Mouse (Mus musculus): ENCODE measurements around the gene Gnaz. TPM values are rescaled to one million over a fixed set of nuclear protein-coding genes. Genes with fewer than 3 reads are reported as not detected.
A peak's percentile ranks its signal among the peaks of the same experiment; 100 is the strongest.

Gene Gnaz
- polyA plus RNA-seq, 1 experiment, result 4.6 TPM

- 60% methylated on average over 14 of the region's 14 CpGs for WGBS
- Histone ChIP-seq H3K4me3 (replicated peaks; ENCODE audit: extremely low read depth, low read depth, low read length) (no peak overlapping the region), H3K4me1 (ENCODE audit: control insufficient read depth, insufficient read depth, low read length) (no peaks in the 10 kb centered on the region)
- no peak for TF ChIP-seq CTCF (IDR thresholded peaks at IDR 0.05; ENCODE audit: insufficient read depth, low read length)
- no peak for TF ChIP-seq POLR2A (IDR thresholded peaks at IDR 0.05; ENCODE audit: borderline replicate concordance, extremely low read depth, low read depth, low read length)
- no peak for DNase-seq
These were observed 48.5 kb downstream of the Gnaz start for GRCm38 (mm10) chr10:75015465-75015864.

- WGBS, result 77% methylated on average over 4 of the region's 4 CpGs
These were observed 49.5 kb downstream of the Gnaz start for GRCm38 (mm10) chr10:75016481-75016880.

GRCm38 (mm10) chr10:75020271-75020670, 53.3 kb downstream of the Gnaz start:
- 50% methylated on average over 2 of the region's 2 CpGs for WGBS
- TF ChIP-seq CTCF (IDR thresholded peaks at IDR 0.05; ENCODE audit: insufficient read depth, low read length) (no peak), POLR2A (IDR thresholded peaks at IDR 0.05; ENCODE audit: borderline replicate concordance, extremely low read depth, low read depth, low read length) (no peak)
- Histone ChIP-seq H3K4me3 (replicated peaks; ENCODE audit: extremely low read depth, low read depth, low read length) (no peak overlapping the region), H3K4me1 (ENCODE audit: control insufficient read depth, insufficient read depth, low read length) (no peaks in the 10 kb centered on the region)
- peak; percentile 29 for DNase-seq

More at GRCm38 (mm10) chr10:75016481-75016880, 49.5 kb downstream of the Gnaz start:
- no peaks in the 10 kb centered on the region for H3K4me1 ChIP-seq (ENCODE audit: control insufficient read depth, insufficient read depth, low read length)
- TF ChIP-seq POLR2A (IDR thresholded peaks at IDR 0.05; ENCODE audit: borderline replicate concordance, extremely low read depth, low read depth, low read length) (no peak), CTCF (IDR thresholded peaks at IDR 0.05; ENCODE audit: insufficient read depth, low read length) (no peak)
- H3K4me3 ChIP-seq (replicated peaks; ENCODE audit: extremely low read depth, low read depth, low read length), result no peak overlapping the region
- DNase-seq, result no peak

GRCm38 (mm10) chr10:75021138-75021537, 54.2 kb downstream of the Gnaz start:
- H3K4me1 ChIP-seq (ENCODE audit: control insufficient read depth, insufficient read depth, low read length), result no peaks in the 10 kb centered on the region
- WGBS, result 11% methylated on average over 6 of the region's 6 CpGs
- peak; percentile 77 for DNase-seq
- TF ChIP-seq CTCF (IDR thresholded peaks at IDR 0.05; ENCODE audit: insufficient read depth, low read length) (peak; percentile 75), POLR2A (IDR thresholded peaks at IDR 0.05; ENCODE audit: borderline replicate concordance, extremely low read depth, low read depth, low read length) (no peak)
- H3K4me3 ChIP-seq (replicated peaks; ENCODE audit: extremely low read depth, low read depth, low read length), result no peak overlapping the region

GRCm38 (mm10) chr10:75026491-75026890, 59.5 kb downstream of the Gnaz start:
- 66% methylated on average over 8 of the region's 8 CpGs for WGBS
- no peak for TF ChIP-seq POLR2A (IDR thresholded peaks at IDR 0.05; ENCODE audit: borderline replicate concordance, extremely low read depth, low read depth, low read length)
- TF ChIP-seq CTCF (IDR thresholded peaks at IDR 0.05; ENCODE audit: insufficient read depth, low read length), result no peak
- Histone ChIP-seq H3K4me3 (replicated peaks; ENCODE audit: extremely low read depth, low read depth, low read length) (no peak overlapping the region), H3K4me1 (ENCODE audit: control insufficient read depth, insufficient read depth, low read length) (no peaks in the 10 kb centered on the region)
- no peak for DNase-seq

- no peaks in the 10 kb centered on the region for H3K4me1 ChIP-seq (ENCODE audit: control insufficient read depth, insufficient read depth, low read length)
- TF ChIP-seq CTCF (IDR thresholded peaks at IDR 0.05; ENCODE audit: insufficient read depth, low read length) (no peak), POLR2A (IDR thresholded peaks at IDR 0.05; ENCODE audit: borderline replicate concordance, extremely low read depth, low read depth, low read length) (no peak)
- no peak overlapping the region for H3K4me3 ChIP-seq (replicated peaks; ENCODE audit: extremely low read depth, low read depth, low read length)
- WGBS, result 70% methylated on average over 8 of the region's 8 CpGs
- DNase-seq, result no peak
These were observed 61.8 kb downstream of the Gnaz start for GRCm38 (mm10) chr10:75028743-75029142.

GRCm38 (mm10) chr10:75029677-75030076, 62.7 kb downstream of the Gnaz start:
- no peak for TF ChIP-seq CTCF (IDR thresholded peaks at IDR 0.05; ENCODE audit: insufficient read depth, low read length)
- no peak for TF ChIP-seq POLR2A (IDR thresholded peaks at IDR 0.05; ENCODE audit: borderline replicate concordance, extremely low read depth, low read depth, low read length)
- Histone ChIP-seq H3K4me3 (replicated peaks; ENCODE audit: extremely low read depth, low read depth, low read length) (no peak overlapping the region), H3K4me1 (ENCODE audit: control insufficient read depth, insufficient read depth, low read length) (no peaks in the 10 kb centered on the region)
- no peak for DNase-seq
- WGBS, result 92% methylated on average over 3 of the region's 3 CpGs

- H3K4me3 ChIP-seq (replicated peaks; ENCODE audit: extremely low read depth, low read depth, low read length), result no peak overlapping the region
- DNase-seq, result no peak
- no peaks in the 10 kb centered on the region for H3K4me1 ChIP-seq (ENCODE audit: control insufficient read depth, insufficient read depth, low read length)
- TF ChIP-seq CTCF (IDR thresholded peaks at IDR 0.05; ENCODE audit: insufficient read depth, low read length) (no peak), POLR2A (IDR thresholded peaks at IDR 0.05; ENCODE audit: borderline replicate concordance, extremely low read depth, low read depth, low read length) (no peak)
- WGBS, result 75% methylated on average over 3 of the region's 3 CpGs
These were observed 63.3 kb downstream of the Gnaz start for GRCm38 (mm10) chr10:75030234-75030633.

- H3K4me3 ChIP-seq (replicated peaks; ENCODE audit: extremely low read depth, low read depth, low read length), result no peak overlapping the region
- TF ChIP-seq CTCF (IDR thresholded peaks at IDR 0.05; ENCODE audit: insufficient read depth, low read length) (no peak), POLR2A (IDR thresholded peaks at IDR 0.05; ENCODE audit: borderline replicate concordance, extremely low read depth, low read depth, low read length) (no peak)
- no peaks in the 10 kb centered on the region for H3K4me1 ChIP-seq (ENCODE audit: control insufficient read depth, insufficient read depth, low read length)
- WGBS, result 62% methylated on average over 5 of the region's 5 CpGs
- no peak for DNase-seq
These were observed 64.6 kb downstream of the Gnaz start for GRCm38 (mm10) chr10:75031345-75032114.

- WGBS, result 25% methylated on average over 10 of the region's 10 CpGs
- H3K4me3 ChIP-seq (replicated peaks; ENCODE audit: extremely low read depth, low read depth, low read length), result no peak within 1 kb of the TSS
- peaks cover 2% of the 10 kb centered on the region; the same call in 1 of the 2 replicates for H3K4me1 ChIP-seq (ENCODE audit: control insufficient read depth, insufficient read depth, low read length)
- TF ChIP-seq POLR2A (IDR thresholded peaks at IDR 0.05; ENCODE audit: borderline replicate concordance, extremely low read depth, low read depth, low read length) (no peak), CTCF (IDR thresholded peaks at IDR 0.05; ENCODE audit: insufficient read depth, low read length) (no peak)
- peak; percentile 44 for DNase-seq
These were observed 65.4 kb downstream of the Gnaz start, which contains the start of gene Rsph14 for GRCm38 (mm10) chr10:75032395-75032794. TSS of gene Rsph14 (minus strand) at chr10:75032586.

Data from lung, adult 2 months (tissue).